Mouse (Mus musculus) hematopoietic stem cell, adult 5-6 weeks (primary cell): ENCODE data around the gene 1810010H24Rik. TPM values are rescaled to one million over a fixed set of nuclear protein-coding genes. Genes with fewer than 3 reads are reported as not detected.
A peak's percentile ranks its signal among the peaks of the same experiment; 100 is the strongest.
"Not testable (repeated sequence)": the region's sequence is repeated elsewhere in the genome, so short reads cannot be mapped to it uniquely, and the experiment has no call there.

Experiments used
- ATAC-seq, 2 experiments: fragments of 125-278 bp in 1 of 2; replicated peaks in 1 of 2; 2 replicates each; pipeline ENCODE4 v1.8.0; 2016 to 2017; ENCODE audit warnings: inconsistent platforms in 2 of 2, mild to moderate bottlenecking in 2 of 2, moderate number of reproducible peaks in 2 of 2, low read depth in 1 of 2, moderate TSS enrichment in 1 of 2; ENCODE audit not compliant: low FRiP score in 2 of 2, poor library complexity in 2 of 2, severe bottlenecking in 2 of 2, insufficient read depth in 1 of 2, low TSS enrichment in 1 of 2
- total RNA-seq: library from RNA; stranded (forward); fragments of 172-1452, 232-1000 nt; gene quantifications from 2 replicates; pipeline ENCODE4 v1.2.3, GENCODE M21; 2017

The 1810010H24Rik gene
- total RNA-seq, 1 experiment from 2014 or later = not detected

DNA sequence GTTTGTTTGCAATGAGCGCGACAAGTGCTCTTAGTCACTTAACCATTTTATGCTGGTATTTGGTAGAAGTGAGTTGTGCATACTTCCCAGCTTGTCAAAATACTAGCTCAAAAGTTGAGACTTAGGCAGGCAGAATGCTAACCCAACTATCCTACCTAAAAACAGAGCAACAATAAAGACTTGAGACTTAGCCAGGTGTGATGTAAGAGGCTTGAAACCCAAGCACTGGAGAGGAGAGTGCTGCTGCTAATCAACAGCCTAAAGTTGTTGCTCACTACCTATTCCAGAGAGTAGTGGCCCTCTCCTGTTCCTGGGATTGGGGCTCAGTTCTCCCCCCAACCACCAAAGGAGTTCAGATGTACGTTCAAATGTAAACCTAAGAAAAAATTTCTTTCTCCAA, 15.0 kb upstream of the 1810010H24Rik start:
- ATAC-seq = no peak

DNA sequence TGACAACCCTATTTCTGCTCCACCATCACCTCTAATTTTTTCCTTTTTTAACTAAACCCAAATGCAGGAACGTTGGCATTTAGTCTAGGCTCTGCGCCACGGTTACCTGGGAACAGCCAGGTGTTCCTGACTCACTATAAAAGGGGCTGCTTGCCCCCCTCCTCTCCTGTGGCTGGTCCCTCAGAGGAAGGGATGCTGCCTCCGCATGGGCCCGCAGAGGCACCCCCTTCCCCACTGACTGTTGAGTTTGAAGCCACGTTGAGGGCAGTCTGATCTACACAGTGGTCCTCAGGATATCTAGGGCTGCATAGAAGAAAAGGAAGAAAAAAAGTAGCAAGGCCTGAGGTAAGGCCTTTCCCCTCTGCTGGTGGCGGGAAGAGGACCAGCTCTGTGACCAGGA, 14.3 kb upstream of the 1810010H24Rik start:
- no peak for ATAC-seq

DNA sequence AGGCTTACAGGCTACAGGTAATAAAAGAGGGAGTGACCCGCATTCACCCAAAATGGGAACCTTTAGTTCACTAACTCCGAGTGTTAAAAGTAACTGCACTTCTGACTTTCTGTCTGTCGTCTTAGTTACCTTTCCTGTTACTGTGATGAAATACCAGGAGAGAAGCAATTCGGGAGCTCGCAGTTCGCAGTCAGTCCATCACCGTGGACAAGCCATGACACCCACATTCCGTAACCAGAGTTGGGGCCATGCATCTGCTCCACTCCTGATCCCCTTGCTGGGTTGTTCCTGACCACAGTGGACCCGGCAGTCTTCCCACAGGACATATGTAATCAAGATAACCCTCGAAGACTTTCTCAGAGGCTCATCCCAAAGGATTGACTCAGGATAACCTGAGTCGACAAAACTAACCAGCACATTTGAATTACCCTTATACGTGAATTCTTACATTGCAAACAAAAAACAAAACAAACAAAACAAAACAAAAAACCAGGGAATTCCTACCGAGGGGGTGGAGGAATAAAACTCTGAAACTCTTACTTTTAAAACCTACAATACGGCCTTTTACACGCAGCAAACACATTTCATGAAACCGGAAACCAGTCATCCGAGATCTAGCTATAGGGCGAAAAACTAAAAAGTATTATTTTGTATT, 13.7 kb upstream of the 1810010H24Rik start:
- peak in 1 of 2 experiments; percentile 25; a peak in 1 of 4 replicates for ATAC-seq

DNA sequence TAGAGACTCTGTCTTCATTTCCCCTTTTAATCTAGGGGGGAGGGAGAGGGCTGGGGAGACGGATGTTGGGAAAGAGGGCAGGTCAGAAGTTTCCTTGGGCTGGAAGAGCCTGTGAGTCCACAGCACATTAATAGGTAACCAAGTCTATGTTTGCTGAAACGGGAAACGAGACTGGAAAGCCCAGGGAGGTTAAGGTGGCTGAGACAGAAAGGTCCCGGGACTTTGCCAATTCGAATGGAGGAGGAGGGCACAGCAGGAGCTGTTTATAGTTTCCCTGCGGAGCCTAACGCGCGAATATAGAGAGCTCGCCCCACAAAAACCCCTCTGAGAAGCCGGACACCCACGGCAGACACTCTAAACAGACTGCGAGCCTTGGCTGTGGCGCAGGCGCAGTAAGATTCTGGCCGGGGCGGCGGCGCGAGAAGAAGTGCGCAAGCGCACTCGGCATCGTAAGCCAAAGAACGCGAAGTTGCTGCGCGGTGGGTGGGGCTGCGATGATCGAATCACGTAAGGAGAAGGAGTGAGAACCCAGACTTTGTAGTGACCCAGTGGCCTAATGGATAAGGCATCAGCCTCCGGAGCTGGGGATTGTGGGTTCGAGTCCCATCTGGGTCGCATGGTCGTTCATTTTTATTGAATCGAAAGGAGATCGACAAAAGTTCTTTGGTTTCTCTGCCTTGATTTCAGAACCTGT, 13.0 kb upstream of the 1810010H24Rik start:
- ATAC-seq = peak; percentile 93 to 94

DNA sequence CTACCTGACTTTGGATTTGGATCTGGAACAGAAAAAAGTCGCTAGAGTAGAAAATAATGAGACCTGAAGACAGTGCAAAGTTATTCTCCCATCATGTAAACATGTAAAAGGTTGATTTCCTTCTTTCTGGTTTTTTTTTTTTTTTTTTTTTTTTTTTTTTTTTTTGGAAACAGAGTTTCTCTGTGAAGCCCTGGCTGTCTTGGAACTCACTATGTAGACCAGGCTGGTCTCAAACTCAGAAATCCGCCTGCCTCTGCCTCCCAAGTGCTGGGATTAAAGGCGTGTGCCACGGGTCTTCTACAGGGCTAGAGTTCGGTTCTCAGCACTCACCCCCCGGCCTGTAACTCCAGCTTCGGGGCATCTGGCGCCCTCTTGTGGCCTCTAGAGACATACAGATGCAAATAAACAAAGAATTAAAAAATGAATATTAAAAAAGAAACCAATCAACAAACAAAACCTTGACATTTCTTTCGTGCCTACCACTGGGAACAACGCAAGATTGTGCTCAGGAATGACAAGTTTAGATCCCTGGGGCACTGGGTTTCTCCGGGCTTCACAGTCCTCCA, 11.4 kb upstream of the 1810010H24Rik start:
- no peak for ATAC-seq

DNA sequence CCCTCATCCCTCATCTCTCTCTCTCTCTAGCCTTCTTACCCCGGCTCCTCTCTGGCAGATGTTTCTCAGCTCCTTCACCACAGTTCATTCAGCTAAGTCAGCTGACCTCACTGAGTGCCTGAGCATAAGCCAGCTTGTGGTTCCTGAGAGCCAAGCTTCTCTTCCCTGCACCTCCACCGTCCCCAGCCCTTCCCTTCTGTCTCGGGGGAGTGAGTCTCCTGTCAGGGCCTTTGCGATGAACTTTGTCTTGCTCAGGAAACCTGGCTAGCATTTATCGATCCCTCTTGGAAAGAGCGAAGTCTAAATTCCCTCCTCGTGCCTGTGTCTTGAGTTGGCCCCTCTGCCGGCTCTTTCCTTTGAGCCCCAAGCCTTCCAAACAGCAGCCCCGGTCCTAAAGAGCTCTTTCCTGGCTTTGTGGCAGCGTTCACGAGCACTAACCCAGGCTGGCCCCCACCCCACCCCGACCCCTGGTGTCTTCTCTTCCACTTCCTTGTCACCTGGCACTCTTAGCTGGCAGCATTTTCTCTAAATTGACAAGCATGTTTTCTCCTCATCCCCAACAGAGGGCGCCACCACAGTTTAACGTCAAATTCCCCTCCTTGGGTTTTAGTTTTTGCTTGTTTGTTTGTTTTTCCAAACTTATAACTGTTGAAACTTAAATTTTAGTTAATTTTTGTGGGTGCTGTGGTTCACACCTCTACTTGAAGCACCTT, 10.7 kb upstream of the 1810010H24Rik start:
- no peak for ATAC-seq

DNA sequence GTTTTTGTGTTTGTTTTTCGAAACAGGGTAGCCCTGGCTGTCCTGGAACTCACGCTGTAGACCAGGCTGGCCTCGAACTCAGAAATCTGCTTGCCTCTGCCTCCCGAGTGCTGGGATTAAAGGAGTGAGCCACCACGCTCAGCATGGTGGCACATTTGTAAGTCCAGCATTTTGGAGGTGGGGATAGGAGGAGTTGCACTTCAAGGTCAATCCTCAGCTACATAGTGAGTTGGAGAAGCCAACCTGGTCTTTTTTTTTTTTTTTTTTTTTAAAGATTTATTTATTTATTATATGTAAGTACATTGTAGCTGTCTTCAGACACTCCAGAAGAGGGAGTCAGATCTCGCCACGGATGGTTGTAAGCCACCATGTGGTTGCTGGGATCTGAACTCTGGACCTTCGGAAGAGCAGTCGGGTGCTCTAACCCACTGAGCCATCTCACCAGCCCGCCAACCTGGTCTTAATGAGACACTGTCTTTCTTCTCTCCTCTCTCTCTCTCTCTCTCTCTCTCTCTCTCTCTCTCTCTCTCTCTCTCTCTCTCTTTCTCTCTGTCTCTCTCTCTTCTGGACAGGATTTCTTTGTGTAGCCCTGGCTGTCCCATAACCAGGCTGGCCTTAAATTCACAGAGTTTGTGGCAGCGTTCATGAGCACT, 9.8 kb upstream of the 1810010H24Rik start:
- ATAC-seq = not testable (repeated sequence)

DNA sequence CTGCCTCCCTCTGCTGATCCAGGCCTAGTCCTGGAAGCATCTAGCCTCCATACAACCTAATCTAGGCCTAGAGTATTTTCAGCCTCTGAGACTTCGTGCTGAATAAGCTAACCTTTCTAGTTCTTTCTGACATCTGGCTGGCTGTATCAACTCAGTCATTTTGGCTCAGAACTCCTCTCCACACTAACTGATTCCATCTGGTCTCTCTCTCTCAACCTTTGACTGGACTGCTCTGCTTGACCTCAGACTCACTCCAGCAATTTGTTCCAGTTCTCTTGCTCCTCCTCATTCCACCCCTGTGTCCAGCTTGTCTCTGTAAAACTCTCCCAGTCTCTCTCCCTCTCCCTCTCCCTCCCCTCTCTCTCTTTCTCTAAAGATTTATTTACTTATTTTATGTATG, 8.6 kb upstream of the 1810010H24Rik start:
- no peak for ATAC-seq

DNA sequence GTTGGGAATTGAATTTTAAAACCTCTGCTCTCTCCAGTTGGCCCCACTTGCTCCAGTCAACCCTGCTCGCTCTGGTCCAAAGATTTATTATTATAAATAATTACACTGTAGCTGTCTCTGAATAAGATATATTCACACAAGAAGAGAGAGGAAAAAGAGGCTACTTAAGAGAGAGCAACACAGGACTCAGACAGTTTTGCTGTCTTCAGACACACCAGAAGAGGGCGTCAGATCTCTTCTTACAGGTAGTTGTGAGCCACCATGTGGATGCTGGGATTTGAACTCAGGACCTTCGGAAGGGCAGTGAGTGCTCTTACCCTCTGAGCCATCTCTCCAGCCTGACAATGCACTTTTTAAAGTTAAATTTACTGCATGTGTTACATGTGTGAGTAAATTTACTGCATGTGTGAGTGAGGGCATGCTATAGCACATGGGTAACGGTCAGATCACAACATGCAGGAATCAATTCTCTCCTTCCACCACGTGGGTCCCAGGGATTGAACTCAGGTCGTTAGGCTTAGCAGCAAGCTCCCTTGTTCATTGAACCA, 8.1 kb upstream of the 1810010H24Rik start:
- no peak for ATAC-seq

DNA sequence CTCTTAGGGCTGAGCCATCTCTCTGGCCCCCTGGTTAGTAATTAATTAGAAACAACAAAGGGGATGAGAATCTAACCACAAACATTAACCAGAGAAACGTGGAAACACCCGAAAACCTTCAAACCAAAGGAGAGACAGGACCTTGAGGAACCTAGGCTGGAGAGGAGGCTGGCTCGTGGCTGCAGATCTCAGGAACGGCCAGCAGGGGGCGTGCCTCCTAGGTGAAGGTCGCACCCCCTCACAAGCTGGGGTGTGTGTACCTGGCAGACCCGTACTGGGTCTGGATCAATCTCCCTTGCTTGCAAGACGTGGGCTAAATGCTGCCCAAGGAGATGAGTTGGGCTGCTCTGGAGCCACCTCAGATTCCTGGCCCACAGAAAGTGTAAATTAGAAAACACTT, 6.9 kb upstream of the 1810010H24Rik start:
- no peak; a peak in 1 of 4 replicates for ATAC-seq

DNA sequence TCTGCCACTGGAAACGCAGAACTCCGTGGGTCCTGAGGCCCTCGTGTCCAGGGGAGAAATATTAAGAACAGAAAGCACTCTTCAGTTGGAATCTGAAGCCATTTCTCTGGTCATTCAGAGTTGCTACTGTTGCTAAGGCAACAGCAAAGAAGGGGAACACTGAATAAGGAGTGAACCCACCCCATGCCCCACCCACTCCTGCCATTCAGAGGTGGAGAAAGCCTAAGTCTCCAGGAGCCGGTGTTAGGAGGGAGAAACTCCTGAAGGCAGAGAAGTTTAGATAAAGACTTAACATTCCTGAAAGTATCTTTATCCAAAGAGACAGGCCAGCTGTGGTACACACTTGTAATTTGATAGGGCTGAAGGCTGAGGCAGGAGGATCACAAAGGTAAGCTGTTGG, 6.2 kb upstream of the 1810010H24Rik start:
- ATAC-seq = no peak

DNA sequence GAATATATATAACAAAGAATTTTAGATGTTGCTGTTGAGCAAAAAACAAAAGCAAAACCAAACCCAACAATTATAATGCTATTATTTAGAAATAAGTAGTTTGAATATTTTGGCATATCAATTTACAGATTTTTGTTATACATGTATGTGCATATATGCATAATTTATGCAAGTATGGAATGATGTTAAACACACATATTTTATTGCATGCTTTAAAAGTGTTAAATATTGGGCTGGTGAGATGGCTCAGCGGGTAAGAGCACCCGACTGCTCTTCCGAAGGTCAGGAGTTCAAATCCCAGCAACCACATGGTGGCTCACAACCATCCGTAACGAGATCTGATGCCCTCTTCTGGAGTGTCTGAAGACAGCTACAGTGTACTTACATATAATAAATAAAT, 5.8 kb upstream of the 1810010H24Rik start:
- not testable (repeated sequence) for ATAC-seq

DNA sequence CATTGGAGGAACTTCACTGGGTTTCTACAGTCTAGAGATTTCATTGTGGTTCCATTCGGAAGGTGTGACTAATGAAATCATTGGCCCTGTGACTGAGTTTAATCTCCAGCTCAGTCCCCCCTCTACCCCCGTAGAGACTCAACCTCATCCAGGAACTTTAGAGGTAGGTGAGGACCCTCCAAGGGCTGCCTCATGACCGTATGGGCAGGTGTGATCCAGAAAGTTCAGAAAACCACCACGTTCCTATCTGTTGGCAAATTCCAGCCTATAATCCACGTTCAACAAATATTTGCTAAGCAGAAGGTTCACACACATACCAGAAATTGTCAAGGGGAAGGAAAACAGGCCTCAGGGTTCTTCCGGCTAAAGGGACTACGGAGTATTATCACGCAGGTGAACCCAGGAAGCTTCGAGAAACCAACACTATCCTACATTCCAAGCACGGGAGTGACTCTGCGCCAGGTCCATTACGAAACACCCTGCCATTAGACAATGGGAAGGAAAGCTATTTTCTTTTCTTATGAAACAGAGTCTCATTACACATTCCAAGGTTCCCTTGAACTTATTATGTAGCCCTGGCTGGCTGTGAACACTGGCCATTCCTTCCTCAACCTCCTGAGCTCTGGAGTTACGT, 3.3 kb upstream of the 1810010H24Rik start:
- no peak for ATAC-seq

DNA sequence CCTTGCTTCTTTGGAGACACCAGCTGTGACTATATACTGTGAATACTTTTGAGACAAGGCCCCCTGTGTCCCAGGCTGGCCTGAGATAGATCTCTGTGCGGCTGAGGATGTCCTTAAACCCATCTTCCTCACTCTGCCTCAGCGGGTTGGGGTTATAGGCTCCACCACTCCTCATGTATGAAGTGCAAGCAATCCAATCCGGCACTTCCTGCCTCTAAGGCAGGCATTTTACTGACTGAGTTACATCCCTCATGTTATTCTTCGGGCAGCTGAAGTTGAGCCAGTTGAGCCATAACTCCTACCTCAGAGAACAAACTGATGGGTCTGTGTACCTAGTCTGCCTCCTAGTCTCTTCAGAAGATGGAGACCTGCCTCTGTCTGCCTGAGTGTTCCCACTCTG, 1.1 kb upstream of the 1810010H24Rik start:
- ATAC-seq = no peak

DNA sequence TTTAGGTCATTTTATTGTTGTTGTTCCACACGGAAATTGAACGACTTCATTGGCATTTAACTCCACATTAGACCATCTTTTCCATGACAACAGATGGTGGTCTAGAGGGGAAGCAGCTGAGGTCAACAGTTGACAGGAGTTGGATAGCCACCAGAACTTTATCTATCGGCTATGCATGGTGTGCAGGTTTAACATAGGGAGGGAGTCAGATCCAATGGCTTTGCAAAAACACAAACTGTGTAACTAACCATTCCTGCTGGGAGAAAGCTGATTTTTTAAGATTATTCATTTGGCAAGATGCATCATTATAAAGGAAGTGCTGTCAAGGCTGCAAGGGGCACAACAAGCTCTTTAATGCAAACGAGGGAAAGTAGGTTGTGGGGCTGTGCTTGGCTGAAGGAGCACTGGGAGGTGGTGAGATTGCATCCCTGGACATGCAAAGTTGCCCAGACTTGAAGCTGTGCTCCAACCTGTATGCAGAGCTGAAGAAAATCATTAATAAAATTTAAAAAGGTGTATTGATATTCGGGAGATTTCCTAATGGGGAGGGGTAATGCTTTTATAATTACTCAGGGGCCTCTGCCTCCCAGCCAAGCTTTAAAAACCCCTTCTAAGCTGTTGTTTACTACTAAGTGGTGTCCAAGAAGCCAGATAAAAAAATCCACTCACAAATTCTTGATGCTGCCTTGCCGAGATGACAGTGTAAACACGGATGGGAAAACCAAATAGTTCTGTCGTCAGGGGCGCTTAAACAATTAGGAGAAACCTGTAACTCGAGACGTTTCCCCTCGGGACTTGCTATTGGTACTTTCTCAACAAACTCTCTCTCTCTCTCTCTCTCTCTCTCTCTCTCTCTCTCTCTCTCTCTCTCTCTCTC, 1.3 kb downstream of the 1810010H24Rik start:
- ATAC-seq = no peak
